Mouse (Mus musculus) liver, embryonic 12.5 days (tissue): ENCODE measurements around the gene Aldh9a1. TPM values are rescaled to one million over a fixed set of nuclear protein-coding genes. Genes with fewer than 3 reads are reported as not detected.

Source experiments
- ATAC-seq: fragments of 200-750 bp; cut with Nextera tagmentation; 2 replicates; pipeline ENCODE4 v1.8.0; 2017; ENCODE audit warnings: moderate number of reproducible peaks, mild to moderate bottlenecking, moderate library complexity
- H3K27ac ChIP-seq: fragments of 300-500 bp; sonication (generic); 2 replicates; pipeline ENCODE4 v1.5.1; 2016; ENCODE audit warnings: mild to moderate bottlenecking
- H3K27me3 ChIP-seq: fragments of 300-500 bp; sonication (generic); replicated peaks from 2 replicates; pipeline ENCODE4 v1.6.1; 2016; ENCODE audit warnings: mild to moderate bottlenecking, moderate library complexity
- H3K36me3 ChIP-seq: fragments of 300-500 bp; sonication (generic); 2 replicates; pipeline ENCODE4 v1.6.1; 2016; ENCODE audit warnings: mild to moderate bottlenecking, moderate library complexity
- H3K4me1 ChIP-seq: fragments of 300-500 bp; sonication (generic); 2 replicates; pipeline ENCODE4 v1.6.1; 2016
- H3K4me2 ChIP-seq: fragments of 300-500 bp; sonication (generic); 2 replicates; pipeline ENCODE4 v1.6.1; 2016; ENCODE audit warnings: mild to moderate bottlenecking, moderate library complexity
- H3K4me3 ChIP-seq: fragments of 300-500 bp; sonication (generic); 2 replicates; pipeline ENCODE4 v1.5.1; 2016; ENCODE audit warnings: mild to moderate bottlenecking, moderate library complexity
- H3K9ac ChIP-seq: fragments of 300-500 bp; sonication (generic); 2 replicates; pipeline ENCODE4 v1.6.1; 2016; ENCODE audit warnings: mild to moderate bottlenecking, moderate library complexity
- H3K9me3 ChIP-seq: fragments of 300-500 bp; sonication (generic); replicated peaks from 2 replicates; pipeline ENCODE4 v1.6.1; 2016; ENCODE audit warnings: mild to moderate bottlenecking, moderate library complexity
- WGBS: fragments of 180-500 bp; shearing (Covaris S2); methylation state at CpG from one replicate; pipeline ENCODE4 v1.1.7; 2016; ENCODE audit not compliant: insufficient replicate concordance; 5-methylcytosine and 5-hydroxymethylcytosine counted together
- polyA plus RNA-seq: library from polyadenylated mRNA; unstranded; fragments of >200 nt; fragmentation: Nextera tagmentation; extraction: Ambion mirVana; gene quantifications from 2 replicates; pipeline ENCODE4 v1.2.1, GENCODE M21; 2016

Gene Aldh9a1
- polyA plus RNA-seq, 1 experiment from 2014 or later, result 99.5 TPM

- H3K4me2 ChIP-seq, result no peak overlapping the region
- ATAC-seq, result no peak
- no peak overlapping the region for H3K4me3 ChIP-seq
- 73% methylated on average over 6 of the region's 6 CpGs for WGBS
- H3K9ac ChIP-seq, result no peak overlapping the region
- H3K4me1 ChIP-seq, result peaks cover 94% of the 10 kb centered on the region
- H3K27me3 ChIP-seq, result no peaks in the 10 kb centered on the region
- H3K27ac ChIP-seq, result peak overlapping the region; percentile 100
- no peaks in the 10 kb centered on the region for H3K9me3 ChIP-seq
- peaks cover 98% of the 10 kb centered on the region for H3K36me3 ChIP-seq
Observed at GRCm38 (mm10) chr1:167378019-167378418, 28.2 kb downstream of the Aldh9a1 start.

- H3K9ac ChIP-seq, result peak overlapping the region; percentile 12
Observed at GRCm38 (mm10) chr1:167379751-167380150, 30.0 kb downstream of the Aldh9a1 start.

GRCm38 (mm10) chr1:167380223-167380622 lies 30.4 kb downstream of the Aldh9a1 start:
- Histone ChIP-seq H3K4me2 (peak overlapping the region; percentile 6; the same call in 1 of the 2 replicates), H3K4me1 (peaks cover 94% of the 10 kb centered on the region), H3K9me3 (no peaks in the 10 kb centered on the region), H3K27me3 (no peaks in the 10 kb centered on the region), H3K27ac (peak overlapping the region; percentile 100), H3K36me3 (peaks cover 83% of the 10 kb centered on the region), H3K9ac (peak overlapping the region; percentile 12), H3K4me3 (no peak overlapping the region)
- 91% methylated on average over 2 of the region's 2 CpGs for WGBS
- no peak for ATAC-seq

More at GRCm38 (mm10) chr1:167379751-167380150, 30.0 kb downstream of the Aldh9a1 start:
- Histone ChIP-seq H3K4me2 (no peak overlapping the region; the same call in 1 of the 2 replicates), H3K9me3 (no peaks in the 10 kb centered on the region), H3K27me3 (no peaks in the 10 kb centered on the region), H3K36me3 (peaks cover 88% of the 10 kb centered on the region), H3K4me3 (no peak overlapping the region), H3K27ac (peak overlapping the region; percentile 100; the same call in 1 of the 2 replicates), H3K4me1 (peaks cover 94% of the 10 kb centered on the region)
- 80% methylated on average over 5 of the region's 5 CpGs for WGBS
- ATAC-seq, result no peak

- Histone ChIP-seq H3K4me1 (peaks cover 94% of the 10 kb centered on the region), H3K9ac (peak overlapping the region; percentile 70), H3K27ac (peak overlapping the region; percentile 100)
Observed at GRCm38 (mm10) chr1:167381050-167382015, 31.5 kb downstream of the Aldh9a1 start.

GRCm38 (mm10) chr1:167382316-167382715 lies 32.5 kb downstream of the Aldh9a1 start:
- no peaks in the 10 kb centered on the region for H3K27me3 ChIP-seq
- H3K9ac ChIP-seq, result peak overlapping the region; percentile 70
- H3K27ac ChIP-seq, result peak overlapping the region; percentile 100
- H3K36me3 ChIP-seq, result peaks cover 71% of the 10 kb centered on the region
- ATAC-seq, result no peak
- H3K4me1 ChIP-seq, result peaks cover 98% of the 10 kb centered on the region
- peak overlapping the region; percentile 79 for H3K4me2 ChIP-seq
- no peaks in the 10 kb centered on the region for H3K9me3 ChIP-seq
- WGBS, result 34% methylated on average over 7 of the region's 7 CpGs
- H3K4me3 ChIP-seq, result peak overlapping the region; percentile 38

More at GRCm38 (mm10) chr1:167381050-167382015, 31.5 kb downstream of the Aldh9a1 start:
- H3K4me3 ChIP-seq, result no peak overlapping the region
- ATAC-seq, result no peak
- H3K4me2 ChIP-seq, result peak overlapping the region; percentile 79
- H3K36me3 ChIP-seq, result peaks cover 72% of the 10 kb centered on the region
- H3K27me3 ChIP-seq, result no peaks in the 10 kb centered on the region
- 83% methylated on average over 8 of the region's 8 CpGs for WGBS
- no peaks in the 10 kb centered on the region for H3K9me3 ChIP-seq

GRCm38 (mm10) chr1:167382763-167383162 lies 33.0 kb downstream of the Aldh9a1 start:
- WGBS, result 57% methylated on average over 5 of the region's 5 CpGs
- Histone ChIP-seq H3K4me1 (peaks cover 98% of the 10 kb centered on the region), H3K27me3 (no peaks in the 10 kb centered on the region), H3K4me3 (peak overlapping the region; percentile 38), H3K4me2 (peak overlapping the region; percentile 79), H3K36me3 (peaks cover 70% of the 10 kb centered on the region), H3K27ac (peak overlapping the region; percentile 100), H3K9ac (peak overlapping the region; percentile 70), H3K9me3 (no peaks in the 10 kb centered on the region)
- ATAC-seq, result no peak

GRCm38 (mm10) chr1:167383178-167383577 lies 33.4 kb downstream of the Aldh9a1 start:
- H3K9ac ChIP-seq, result peak overlapping the region; percentile 70

GRCm38 (mm10) chr1:167384156-167384555 lies 34.4 kb downstream of the Aldh9a1 start:
- no peaks in the 10 kb centered on the region for H3K27me3 ChIP-seq
- peaks cover 70% of the 10 kb centered on the region for H3K36me3 ChIP-seq
- H3K4me1 ChIP-seq, result peaks cover 98% of the 10 kb centered on the region
- H3K9ac ChIP-seq, result peak overlapping the region; percentile 82
- peak overlapping the region; percentile 38 for H3K4me3 ChIP-seq
- no peaks in the 10 kb centered on the region for H3K9me3 ChIP-seq
- peak; percentile 98 for ATAC-seq
- H3K27ac ChIP-seq, result peak overlapping the region; percentile 100
- 19% methylated on average over 3 of the region's 3 CpGs for WGBS
- H3K4me2 ChIP-seq, result peak overlapping the region; percentile 79

More at GRCm38 (mm10) chr1:167383178-167383577, 33.4 kb downstream of the Aldh9a1 start:
- Histone ChIP-seq H3K4me1 (peaks cover 98% of the 10 kb centered on the region), H3K4me3 (peak overlapping the region; percentile 38), H3K4me2 (peak overlapping the region; percentile 79), H3K27me3 (no peaks in the 10 kb centered on the region), H3K36me3 (peaks cover 70% of the 10 kb centered on the region), H3K9me3 (no peaks in the 10 kb centered on the region), H3K27ac (peak overlapping the region; percentile 100)
- no peak for ATAC-seq
- WGBS, result 54% methylated on average over 5 of the region's 5 CpGs

GRCm38 (mm10) chr1:167385211-167385610 lies 35.4 kb downstream of the Aldh9a1 start:
- ATAC-seq, result no peak
- H3K4me2 ChIP-seq, result peak overlapping the region; percentile 79
- peaks cover 98% of the 10 kb centered on the region for H3K4me1 ChIP-seq
- peak overlapping the region; percentile 100 for H3K27ac ChIP-seq
- H3K27me3 ChIP-seq, result no peaks in the 10 kb centered on the region
- H3K4me3 ChIP-seq, result peak overlapping the region; percentile 38
- H3K36me3 ChIP-seq, result peaks cover 70% of the 10 kb centered on the region
- 80% methylated on average over 2 of the region's 2 CpGs for WGBS
- H3K9ac ChIP-seq, result peak overlapping the region; percentile 82
- H3K9me3 ChIP-seq, result no peaks in the 10 kb centered on the region

GRCm38 (mm10) chr1:167385636-167386035 lies 35.8 kb downstream of the Aldh9a1 start:
- peaks cover 70% of the 10 kb centered on the region for H3K36me3 ChIP-seq
- no peak for ATAC-seq
- H3K4me3 ChIP-seq, result 0 out of 2 replicates have a peak overlapping the region, but pooled peaks have one; percentile 1
- peak overlapping the region; percentile 100 for H3K27ac ChIP-seq
- peak overlapping the region; percentile 79 for H3K4me2 ChIP-seq
- peak overlapping the region; percentile 82 for H3K9ac ChIP-seq
- WGBS, result 66% methylated on average over 5 of the region's 5 CpGs
- H3K27me3 ChIP-seq, result no peaks in the 10 kb centered on the region
- H3K9me3 ChIP-seq, result no peaks in the 10 kb centered on the region
- peaks cover 98% of the 10 kb centered on the region for H3K4me1 ChIP-seq

- no peak for ATAC-seq
- 53% methylated on average over 1 of the region's 2 CpGs for WGBS
Observed at GRCm38 (mm10) chr1:167386466-167386865, 36.7 kb downstream of the Aldh9a1 start.

GRCm38 (mm10) chr1:167387310-167387709 lies 37.5 kb downstream of the Aldh9a1 start:
- peak overlapping the region; percentile 79 for H3K4me2 ChIP-seq
- peaks cover 91% of the 10 kb centered on the region for H3K4me1 ChIP-seq
- no peaks in the 10 kb centered on the region for H3K9me3 ChIP-seq
- H3K27ac ChIP-seq, result peak overlapping the region; percentile 100
- H3K9ac ChIP-seq, result peak overlapping the region; percentile 82
- H3K27me3 ChIP-seq, result no peaks in the 10 kb centered on the region
- H3K36me3 ChIP-seq, result peaks cover 61% of the 10 kb centered on the region
- peak overlapping the region; percentile 74; the same call in 1 of the 2 replicates for H3K4me3 ChIP-seq
- WGBS, result 43% methylated on average over 2 of the region's 2 CpGs
- no peak for ATAC-seq

More at GRCm38 (mm10) chr1:167386466-167386865, 36.7 kb downstream of the Aldh9a1 start:
- peak overlapping the region; percentile 79 for H3K4me2 ChIP-seq
- H3K9ac ChIP-seq, result peak overlapping the region; percentile 82
- H3K36me3 ChIP-seq, result peaks cover 69% of the 10 kb centered on the region
- no peak overlapping the region for H3K4me3 ChIP-seq
- no peaks in the 10 kb centered on the region for H3K27me3 ChIP-seq
- H3K9me3 ChIP-seq, result no peaks in the 10 kb centered on the region
- H3K27ac ChIP-seq, result peak overlapping the region; percentile 100
- H3K4me1 ChIP-seq, result peaks cover 98% of the 10 kb centered on the region
